Mouse (Mus musculus): ENCODE data around the gene Hmgb3. TPM values are rescaled to one million over a fixed set of nuclear protein-coding genes. Genes with fewer than 3 reads are reported as not detected.

Hmgb3 gene
- polyA plus RNA-seq, 1 experiment from 2014 or later, result 702 TPM

GRCm38 (mm10) chrX:71540821-71541510 lies 14.8 kb upstream of the Hmgb3 start:
- Histone ChIP-seq H3K4me2 (replicated peaks) (no peak overlapping the region), H3K36me3 (no peaks in the 10 kb centered on the region), H3K4me3 (no peak overlapping the region), H3K9me3 (no peaks in the 10 kb centered on the region), H3K4me1 (no peaks in the 10 kb centered on the region), H3K9ac (replicated peaks) (no peak overlapping the region), H3K27me3 (no peaks in the 10 kb centered on the region), H3K27ac (replicated peaks) (no peak overlapping the region)
- 74% methylated on average over 7 of the region's 7 CpGs for WGBS
- ATAC-seq (ENCODE audit: low FRiP score, low read depth), result no peak

- H3K9ac ChIP-seq (replicated peaks), result no peak overlapping the region
- WGBS, result 67% methylated on average over 5 of the region's 5 CpGs
- no peak overlapping the region for H3K4me3 ChIP-seq
- no peak for ATAC-seq (ENCODE audit: low FRiP score, low read depth)
- no peaks in the 10 kb centered on the region for H3K36me3 ChIP-seq
- no peak overlapping the region for H3K4me2 ChIP-seq (replicated peaks)
- H3K4me1 ChIP-seq, result no peaks in the 10 kb centered on the region
- no peaks in the 10 kb centered on the region for H3K27me3 ChIP-seq
- no peaks in the 10 kb centered on the region for H3K9me3 ChIP-seq
- no peak overlapping the region for H3K27ac ChIP-seq (replicated peaks)
These were observed 11.0 kb upstream of the Hmgb3 start for GRCm38 (mm10) chrX:71544731-71545130.

GRCm38 (mm10) chrX:71545163-71545562 lies 10.6 kb upstream of the Hmgb3 start:
- Histone ChIP-seq H3K4me2 (replicated peaks) (no peak overlapping the region), H3K27me3 (no peaks in the 10 kb centered on the region), H3K4me1 (no peaks in the 10 kb centered on the region), H3K27ac (replicated peaks) (no peak overlapping the region), H3K4me3 (no peak overlapping the region), H3K36me3 (no peaks in the 10 kb centered on the region), H3K9ac (replicated peaks) (no peak overlapping the region), H3K9me3 (no peaks in the 10 kb centered on the region)
- 71% methylated on average over 2 of the region's 2 CpGs for WGBS
- no peak for ATAC-seq (ENCODE audit: low FRiP score, low read depth)

GRCm38 (mm10) chrX:71556115-71556941 lies 610 bp downstream of the Hmgb3 start:
- peak overlapping the region; percentile 98 for H3K27ac ChIP-seq (replicated peaks)
- H3K4me2 ChIP-seq (replicated peaks), result peak overlapping the region; percentile 58
- peak overlapping the region; percentile 94 for H3K9ac ChIP-seq (replicated peaks)
- peak; percentile 65 for ATAC-seq (ENCODE audit: low FRiP score, low read depth)
- peak overlapping the region; percentile 83 for H3K4me3 ChIP-seq
- H3K4me1 ChIP-seq, result no peaks in the 10 kb centered on the region
- H3K36me3 ChIP-seq, result peaks cover 13% of the 10 kb centered on the region
- 26% methylated on average over 50 of the region's 112 CpGs for WGBS
- H3K9me3 ChIP-seq, result no peaks in the 10 kb centered on the region
- H3K27me3 ChIP-seq, result no peaks in the 10 kb centered on the region

- H3K36me3 ChIP-seq, result peaks cover 15% of the 10 kb centered on the region
- peak overlapping the region; percentile 83 for H3K4me3 ChIP-seq
- no peaks in the 10 kb centered on the region for H3K9me3 ChIP-seq
- no peaks in the 10 kb centered on the region for H3K4me1 ChIP-seq
- WGBS, result 17% methylated on average over 31 of the region's 37 CpGs
- H3K9ac ChIP-seq (replicated peaks), result peak overlapping the region; percentile 94
- no peaks in the 10 kb centered on the region for H3K27me3 ChIP-seq
- peak overlapping the region; percentile 58 for H3K4me2 ChIP-seq (replicated peaks)
- no peak for ATAC-seq (ENCODE audit: low FRiP score, low read depth)
- H3K27ac ChIP-seq (replicated peaks), result peak overlapping the region; percentile 98
These were observed 1.3 kb downstream of the Hmgb3 start for GRCm38 (mm10) chrX:71556965-71557491.

GRCm38 (mm10) chrX:71559336-71559735 lies 3.6 kb downstream of the Hmgb3 start:
- Histone ChIP-seq H3K9me3 (no peaks in the 10 kb centered on the region), H3K9ac (replicated peaks) (no peak overlapping the region), H3K4me2 (replicated peaks) (no peak overlapping the region), H3K27me3 (no peaks in the 10 kb centered on the region), H3K4me1 (no peaks in the 10 kb centered on the region), H3K4me3 (no peak overlapping the region), H3K36me3 (peaks cover 15% of the 10 kb centered on the region), H3K27ac (replicated peaks) (no peak overlapping the region)
- WGBS, result 85% methylated on average over 2 of the region's 2 CpGs
- ATAC-seq (ENCODE audit: low FRiP score, low read depth), result no peak

- 95% methylated on average over 1 of the region's 1 CpGs for WGBS
- no peaks in the 10 kb centered on the region for H3K9me3 ChIP-seq
These were observed 5.1 kb downstream of the Hmgb3 start for GRCm38 (mm10) chrX:71560796-71561195.

GRCm38 (mm10) chrX:71573132-71573900 lies 17.6 kb downstream of the Hmgb3 start:
- no peaks in the 10 kb centered on the region for H3K9me3 ChIP-seq
- no peaks in the 10 kb centered on the region for H3K36me3 ChIP-seq
- no peaks in the 10 kb centered on the region for H3K27me3 ChIP-seq
- no peak overlapping the region for H3K4me2 ChIP-seq (replicated peaks)
- ATAC-seq (ENCODE audit: low FRiP score, low read depth), result no peak
- WGBS, result 67% methylated on average over 3 of the region's 3 CpGs
- H3K9ac ChIP-seq (replicated peaks), result no peak overlapping the region
- H3K27ac ChIP-seq (replicated peaks), result no peak overlapping the region
- H3K4me3 ChIP-seq, result no peak overlapping the region
- no peaks in the 10 kb centered on the region for H3K4me1 ChIP-seq

More at GRCm38 (mm10) chrX:71560796-71561195, 5.1 kb downstream of the Hmgb3 start:
- H3K4me1 ChIP-seq, result no peaks in the 10 kb centered on the region
- peaks cover 15% of the 10 kb centered on the region for H3K36me3 ChIP-seq
- H3K4me2 ChIP-seq (replicated peaks), result no peak overlapping the region
- H3K27ac ChIP-seq (replicated peaks), result no peak overlapping the region
- ATAC-seq (ENCODE audit: low FRiP score, low read depth), result no peak
- H3K9ac ChIP-seq (replicated peaks), result no peak overlapping the region
- H3K4me3 ChIP-seq, result no peak overlapping the region
- no peaks in the 10 kb centered on the region for H3K27me3 ChIP-seq

- Histone ChIP-seq H3K4me3 (no peak overlapping the region), H3K4me2 (replicated peaks) (no peak overlapping the region), H3K27me3 (no peaks in the 10 kb centered on the region), H3K9ac (replicated peaks) (no peak overlapping the region), H3K27ac (replicated peaks) (no peak overlapping the region), H3K9me3 (no peaks in the 10 kb centered on the region), H3K4me1 (no peaks in the 10 kb centered on the region), H3K36me3 (no peaks in the 10 kb centered on the region)
- no peak for ATAC-seq (ENCODE audit: low FRiP score, low read depth)
- 59% methylated on average over 2 of the region's 2 CpGs for WGBS
These were observed 19.8 kb downstream of the Hmgb3 start for GRCm38 (mm10) chrX:71575550-71575949.

GRCm38 (mm10) chrX:71589181-71589580 lies 33.5 kb downstream of the Hmgb3 start:
- Histone ChIP-seq H3K36me3 (no peaks in the 10 kb centered on the region), H3K9me3 (no peaks in the 10 kb centered on the region), H3K4me1 (no peaks in the 10 kb centered on the region), H3K27ac (replicated peaks) (no peak overlapping the region), H3K4me2 (replicated peaks) (no peak overlapping the region), H3K4me3 (no peak overlapping the region), H3K27me3 (no peaks in the 10 kb centered on the region), H3K9ac (replicated peaks) (no peak overlapping the region)
- ATAC-seq (ENCODE audit: low FRiP score, low read depth), result no peak
- WGBS, result 59% methylated on average over 1 of the region's 1 CpGs

GRCm38 (mm10) chrX:71601052-71601611 lies 45.4 kb downstream of the Hmgb3 start:
- no peaks in the 10 kb centered on the region for H3K4me1 ChIP-seq
- WGBS, result 12% methylated on average over 24 of the region's 25 CpGs
- H3K27me3 ChIP-seq, result no peaks in the 10 kb centered on the region; the same call in 1 of the 2 replicates
- peak overlapping the region; percentile 37; the same call in 1 of the 2 replicates for H3K9ac ChIP-seq (replicated peaks)
- peak; percentile 90 for ATAC-seq (ENCODE audit: low FRiP score, low read depth)
- peak overlapping the region; percentile 47 for H3K4me2 ChIP-seq (replicated peaks)
- H3K36me3 ChIP-seq, result no peaks in the 10 kb centered on the region
- peak overlapping the region; percentile 22; the same call in 1 of the 2 replicates for H3K4me3 ChIP-seq
- H3K9me3 ChIP-seq, result no peaks in the 10 kb centered on the region
- no peak overlapping the region for H3K27ac ChIP-seq (replicated peaks)

All from midbrain, embryonic 12.5 days (tissue).